Mouse (Mus musculus): Measurements from ENCODE around the gene Alpk3.

DNA sequence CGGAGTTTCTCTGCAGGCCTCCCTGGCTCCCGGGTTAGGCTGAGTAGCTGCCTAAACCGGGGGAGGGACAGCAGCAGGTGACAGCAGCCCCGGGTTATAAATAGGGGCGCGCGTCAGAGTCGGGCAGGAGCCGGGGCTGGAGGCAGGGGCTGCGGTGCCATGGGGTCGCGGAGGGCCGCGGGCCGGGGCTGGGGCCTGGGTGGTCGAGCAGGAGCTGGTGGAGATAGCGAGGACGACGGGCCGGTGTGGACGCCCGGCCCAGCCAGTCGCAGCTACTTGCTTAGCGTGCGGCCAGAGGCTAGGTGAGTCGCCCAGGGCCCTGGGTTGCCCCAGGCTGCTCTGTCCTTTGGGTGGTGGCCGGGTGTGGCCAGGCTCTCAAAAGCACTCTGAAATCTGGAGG is at the start of gene Alpk3:
- TF ChIP-seq CTCF (IDR thresholded peaks at IDR 0.05; ENCODE audit: low read depth) (no peak), EP300 (IDR thresholded peaks at IDR 0.05; ENCODE audit: low read depth) (no peak)
